ENCODE assay signal across 33 mouse cellular contexts in the genomic region with DNA sequence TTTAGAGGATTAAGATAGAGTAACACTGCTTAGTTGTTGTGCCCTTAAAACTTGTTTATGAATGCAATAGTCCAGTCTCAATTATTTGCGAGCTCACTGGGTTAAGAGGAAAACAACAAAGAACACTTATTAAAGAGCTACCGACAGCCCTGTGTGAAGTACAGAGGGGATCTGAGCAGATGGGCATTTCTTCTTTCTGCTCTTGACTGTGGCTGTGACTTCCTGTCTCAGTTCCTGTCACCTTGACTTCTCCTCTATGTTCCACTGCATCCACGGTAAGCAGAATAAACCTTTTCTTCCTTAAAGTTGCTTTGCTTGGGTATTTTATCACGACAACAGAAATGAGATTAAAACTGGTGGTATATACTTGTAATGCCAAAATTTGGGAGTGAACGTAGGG. TPM values are rescaled to one million over a fixed set of nuclear protein-coding genes. Genes with fewer than 3 reads are reported as not detected.
DNase-seq lines count a peak whose midpoint lies in the region; ATAC-seq and TF ChIP-seq lines count a peak whose summit lies in the region.
"Had no signal": no experiment of that assay in that cellular context is flagged by ENCODE, and none has a peak within 500 bp of the region (broad histone marks: within the 10 kb centered on the region; RNA-seq: fewer than 3 reads in every experiment).

No protein-coding gene starts in this region.

- H3K4me1 ChIP-seq in stomach, postnatal 0 days (replicated peaks; ENCODE audit: control insufficient read depth, insufficient read depth) = no peaks in the 10 kb centered on the region
- H3K4me1 ChIP-seq: embryonic facial prominence, embryonic 13.5 days; forebrain, embryonic 10.5 days; forebrain, embryonic 15.5 days; hindbrain, embryonic 10.5 days; hindbrain, embryonic 15.5 days; limb, embryonic 10.5 days; stomach, embryonic 15.5 days had no signal

- no peaks in the 10 kb centered on the region for H3K27me3 ChIP-seq in stomach, postnatal 0 days (ENCODE audit: control insufficient read depth, insufficient read depth, low read length)
- H3K27me3 ChIP-seq: embryonic facial prominence, embryonic 13.5 days; forebrain, embryonic 15.5 days; heart, embryonic 12.5 days; hindbrain, embryonic 15.5 days; limb, embryonic 15.5 days; Patski; stomach, embryonic 15.5 days had no signal

- no peak overlapping the region for H3K4me3 ChIP-seq in stomach, postnatal 0 days (ENCODE audit: low read depth, low read length)
- H3K4me3 ChIP-seq: embryonic facial prominence, embryonic 13.5 days; forebrain, embryonic 10.5 days; forebrain, embryonic 15.5 days; heart, embryonic 12.5 days; hindbrain, embryonic 10.5 days; hindbrain, embryonic 15.5 days; limb, embryonic 10.5 days; limb, embryonic 15.5 days; stomach, embryonic 15.5 days had no signal

- TF ChIP-seq CTCF in stomach, postnatal 0 days (IDR thresholded peaks at IDR 0.05; ENCODE audit: low read depth) = no peak

- 72% methylated on average over 5 of the region's 5 CpGs for WGBS in stomach, postnatal 0 days

- no peaks in the 10 kb centered on the region for H3K9me3 ChIP-seq in stomach, postnatal 0 days (ENCODE audit: control insufficient read depth, low read length)
- H3K9me3 ChIP-seq: embryonic facial prominence, embryonic 13.5 days; forebrain, embryonic 10.5 days; forebrain, embryonic 15.5 days; hindbrain, embryonic 10.5 days; hindbrain, embryonic 15.5 days; limb, embryonic 10.5 days; limb, embryonic 15.5 days; stomach, embryonic 15.5 days had no signal

- no peak overlapping the region for H3K9ac ChIP-seq in stomach, postnatal 0 days (ENCODE audit: low read length)
- H3K9ac ChIP-seq: embryonic facial prominence, embryonic 13.5 days; forebrain, embryonic 15.5 days; heart, embryonic 12.5 days; hindbrain, embryonic 15.5 days; limb, embryonic 15.5 days; liver, embryonic 14.5 days; stomach, embryonic 15.5 days had no signal

- DNase-seq in 416B (ENCODE audit: low read depth) (peak; percentile 21), A20 (ENCODE audit: low read depth, low spot score) (peak; percentile 52), liver (no peak)
- DNase-seq in urinary bladder, adult 18-20 months (ENCODE audit: low spot score in 2 of 2) = no peak
- no peak for DNase-seq in cerebellum, adult 18-20 months
- no peak for DNase-seq in stomach, postnatal 0 days (ENCODE audit: low spot score)
- DNase-seq: adrenal gland, postnatal 14 days; cerebellum, adult 11 months; cerebellum, adult 9-11 months; gastrocnemius, postnatal 25 days; heart, adult 18-20 months; kidney, adult 2 months; layer of hippocampus, postnatal 36 days; lung, adult 2 months; lung, postnatal 10 days; retina, postnatal 1 day; right cerebral cortex, postnatal 25 days; thymus, postnatal 25 days had no signal

- no peak overlapping the region for H3K4me2 ChIP-seq in stomach, postnatal 0 days (replicated peaks; ENCODE audit: low read depth)
- H3K4me2 ChIP-seq: embryonic facial prominence, embryonic 13.5 days; forebrain, embryonic 15.5 days; heart, embryonic 12.5 days; hindbrain, embryonic 15.5 days; limb, embryonic 15.5 days; midbrain, embryonic 11.5 days; stomach, embryonic 15.5 days had no signal

- H3K27ac ChIP-seq in stomach, postnatal 0 days (replicated peaks) = no peak overlapping the region
- H3K27ac ChIP-seq: embryonic facial prominence, embryonic 13.5 days; forebrain, embryonic 10.5 days; forebrain, embryonic 15.5 days; hindbrain, embryonic 10.5 days; hindbrain, embryonic 15.5 days; limb, embryonic 10.5 days; limb, embryonic 15.5 days; liver, embryonic 14.5 days; stomach, embryonic 15.5 days had no signal

- TF ChIP-seq EP300 in stomach, postnatal 0 days (optimal IDR thresholded peaks at IDR 0.05) = no peak

- H3K36me3 ChIP-seq in stomach, postnatal 0 days (ENCODE audit: control insufficient read depth, insufficient read depth, low read length) = no peaks in the 10 kb centered on the region
- H3K36me3 ChIP-seq: embryonic facial prominence, embryonic 13.5 days; forebrain, embryonic 10.5 days; forebrain, embryonic 15.5 days; heart, embryonic 12.5 days; hindbrain, embryonic 10.5 days; hindbrain, embryonic 15.5 days; limb, embryonic 10.5 days; limb, embryonic 15.5 days; stomach, embryonic 15.5 days had no signal

- ATAC-seq in common myeloid progenitor, adult 5-6 weeks (replicated peaks; ENCODE audit: low read depth, poor library complexity, severe bottlenecking) = peak; percentile 78
- peak; percentile 86 for ATAC-seq in megakaryocyte progenitor cell, adult 5-6 weeks (replicated peaks; ENCODE audit: poor library complexity)
- ATAC-seq in stomach, postnatal 0 days (ENCODE audit: low FRiP score, low TSS enrichment) = no peak
- ATAC-seq: forebrain, embryonic 15.5 days; midbrain, embryonic 16.5 days; Patski had no signal

RNA-seq across cellular contexts. Expression of gene Efcab2, which starts 12.9 kb away (rescaled TPM):
- total RNA-seq in common myeloid progenitor, adult 5-6 weeks (2017) = 3.0 and 3.2 TPM in 2 replicates
- total RNA-seq in megakaryocyte progenitor cell, adult 5-6 weeks (2015) = 3.8 and 4.2 TPM in 2 replicates
- 1.7 and 3.2 TPM in 2 replicates for total RNA-seq in megakaryocyte progenitor cell, adult 5-6 weeks (2017)
- 3.5 and 3.7 TPM in 2 replicates for polyA plus RNA-seq in stomach, postnatal 0 days (2015; fragmentation: Nextera tagmentation; extraction: Ambion mirVana)

RNA-seq across cellular contexts. Expression of gene Hnrnpu, which starts 55.4 kb away (rescaled TPM):
- 730 and 786 TPM in 2 replicates for total RNA-seq in common myeloid progenitor, adult 5-6 weeks (2017)
- total RNA-seq in megakaryocyte progenitor cell, adult 5-6 weeks (2015) = 640 and 703 TPM in 2 replicates
- 490 and 622 TPM in 2 replicates for total RNA-seq in megakaryocyte progenitor cell, adult 5-6 weeks (2017)
- 129 and 147 TPM in 2 replicates for polyA plus RNA-seq in stomach, postnatal 0 days (2015; fragmentation: Nextera tagmentation; extraction: Ambion mirVana)

Comparison
In these comparisons a context has a peak if more than half of its experiments do, and no peak if none do; other contexts are left out.
1. DNase-seq: peak in 416B (single experiment) and A20 (single experiment); none in urinary bladder, adult 18-20 months (0 of 2), cerebellum, adult 18-20 months (0 of 2), liver (single experiment) and stomach, postnatal 0 days (single experiment).